Mouse (Mus musculus): ENCODE results near the gene Gm7073. TPM values are rescaled to one million over a fixed set of nuclear protein-coding genes. Genes with fewer than 3 reads are reported as not detected.
A peak's percentile ranks its signal among the peaks of the same experiment; 100 is the strongest.

Gene Gm7073
- not detected for total RNA-seq (2021)
- long read RNA-seq, experiment 1: 0 reads
- long read RNA-seq, experiment 2: 0 reads

DNA sequence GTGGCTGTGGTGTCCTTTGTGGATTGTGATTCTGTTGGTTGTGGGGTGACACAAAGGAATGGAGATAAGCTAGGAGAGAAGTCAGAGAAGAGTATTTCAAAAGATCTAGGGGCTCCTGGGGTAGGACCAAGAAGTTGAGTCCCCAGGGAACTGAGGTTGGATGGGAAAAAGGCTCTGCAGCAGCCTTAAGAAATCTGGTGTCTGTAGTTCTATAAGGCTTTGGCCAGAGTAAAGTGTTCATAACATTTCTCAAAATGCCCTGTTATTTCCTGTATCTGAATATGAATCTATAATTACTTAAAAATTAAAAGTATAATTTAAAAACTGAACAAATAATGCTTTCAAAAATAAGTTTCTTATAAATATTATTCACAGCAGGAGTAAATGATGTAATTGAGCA lies at the start of gene Gm7073:
Gene Gm7073, minus strand, starts transcription at position 101 of the 400 bp plus-strand sequence.
- no peak for DNase-seq (ENCODE audit: low spot score in 2 of 2)

DNA sequence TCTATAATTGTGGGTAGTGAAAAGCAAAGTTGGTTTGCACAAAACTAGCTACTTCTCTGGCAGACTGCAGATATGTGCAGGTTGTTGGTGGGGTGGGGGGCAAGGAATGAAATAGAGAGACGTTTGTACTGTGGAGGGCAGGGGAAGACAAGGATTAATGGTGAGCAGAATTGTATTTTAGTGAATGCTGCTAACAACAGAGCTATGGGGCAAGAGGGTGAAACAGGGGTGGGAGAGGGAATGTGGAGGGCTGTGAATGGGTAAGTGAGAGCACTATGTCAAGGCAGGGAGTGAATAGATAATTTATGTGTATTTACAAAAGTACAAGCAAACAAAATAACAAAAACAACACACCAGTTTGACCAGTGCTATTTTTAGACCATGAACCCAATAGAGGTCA lies 31.5 kb upstream of the Gm7073 start:
- no peak for DNase-seq (ENCODE audit: low spot score in 2 of 2)

DNA sequence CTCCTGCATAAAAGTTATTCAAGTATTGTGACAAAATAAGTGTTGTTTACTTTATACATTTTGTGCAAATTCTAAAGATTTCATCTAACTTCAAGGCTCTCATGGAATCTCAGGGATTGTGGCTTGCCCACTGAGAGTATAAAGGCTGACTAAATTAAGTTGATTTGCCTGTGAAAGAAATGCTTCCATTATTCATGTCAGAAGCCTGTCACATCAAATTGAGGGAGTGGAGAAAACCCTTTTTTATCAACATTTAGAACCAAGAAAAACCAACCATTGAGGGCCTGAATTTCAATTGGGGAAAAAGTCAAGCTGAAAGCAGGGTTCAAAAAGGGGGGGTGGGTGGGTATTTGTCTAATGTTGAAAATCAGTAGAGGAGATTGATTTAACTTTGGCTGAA lies 30.0 kb upstream of the Gm7073 start:
- DNase-seq (ENCODE audit: low spot score in 2 of 2): no peak

DNA sequence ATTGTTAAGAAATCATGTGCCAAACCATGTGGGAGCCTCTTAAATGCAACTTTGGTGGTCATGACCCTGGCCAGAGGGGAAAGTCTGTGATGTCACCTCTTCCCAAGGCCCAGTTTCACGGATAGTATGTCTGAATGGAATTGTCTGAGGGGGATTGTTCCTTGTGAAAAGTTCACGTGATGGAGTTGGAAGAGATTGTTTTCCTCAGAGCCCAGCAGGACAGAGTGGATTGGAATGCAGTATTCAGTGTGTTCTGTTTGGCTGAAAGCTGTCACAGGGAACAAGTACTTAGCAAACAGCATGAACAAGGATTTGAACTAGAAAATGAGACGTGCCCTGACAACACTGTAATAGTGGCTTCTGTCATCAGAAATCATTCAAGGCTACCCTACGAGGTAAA lies 16.2 kb upstream of the Gm7073 start:
- DNase-seq (ENCODE audit: low spot score in 2 of 2): no peak

DNA sequence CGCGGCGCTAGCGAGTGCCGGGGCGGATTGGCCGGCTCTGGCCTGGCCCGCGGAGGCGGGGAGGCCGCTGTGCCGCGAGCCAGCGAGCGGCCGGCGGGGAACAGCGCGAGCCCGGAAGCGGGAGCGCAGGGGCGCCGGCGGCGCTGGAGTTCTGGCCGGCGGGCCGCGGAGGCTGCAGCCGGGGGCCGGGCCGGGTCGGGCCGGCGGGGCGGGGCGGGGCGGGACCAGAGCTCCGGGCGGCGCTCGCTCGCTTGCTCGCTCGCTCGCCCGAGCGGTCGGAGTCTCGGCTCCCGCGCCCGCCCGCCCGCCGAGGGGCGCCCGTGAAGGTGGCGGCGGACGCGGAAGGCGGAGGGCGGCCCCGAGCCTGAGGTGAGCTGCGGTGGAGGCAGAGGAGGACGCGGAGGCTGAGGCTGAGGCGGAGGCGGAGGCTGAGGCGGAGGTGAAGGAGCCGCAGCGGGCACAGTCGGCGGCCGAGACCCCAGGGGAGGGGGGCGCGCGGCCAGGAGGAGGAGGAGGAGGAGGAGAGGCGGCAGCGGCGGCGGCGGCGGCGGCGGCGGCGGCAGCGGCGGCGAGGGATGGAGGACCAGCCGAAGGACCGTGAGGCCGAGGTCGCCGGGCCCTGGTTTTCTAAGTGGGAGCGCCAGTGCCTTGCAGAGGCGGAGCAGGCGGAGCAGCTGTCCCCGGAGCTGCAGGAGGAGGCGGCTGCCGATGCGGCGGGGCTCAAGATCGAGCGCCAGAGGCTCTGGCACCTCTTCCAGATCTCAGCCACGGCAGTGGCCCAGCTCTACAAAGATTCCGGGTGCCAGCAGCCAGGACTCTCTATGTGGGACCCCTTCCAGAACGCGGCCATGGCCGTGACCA lies 8.6 kb upstream of the Gm7073 start:
- peak; percentile 20 to 22 for DNase-seq (ENCODE audit: low spot score in 2 of 2)

DNA sequence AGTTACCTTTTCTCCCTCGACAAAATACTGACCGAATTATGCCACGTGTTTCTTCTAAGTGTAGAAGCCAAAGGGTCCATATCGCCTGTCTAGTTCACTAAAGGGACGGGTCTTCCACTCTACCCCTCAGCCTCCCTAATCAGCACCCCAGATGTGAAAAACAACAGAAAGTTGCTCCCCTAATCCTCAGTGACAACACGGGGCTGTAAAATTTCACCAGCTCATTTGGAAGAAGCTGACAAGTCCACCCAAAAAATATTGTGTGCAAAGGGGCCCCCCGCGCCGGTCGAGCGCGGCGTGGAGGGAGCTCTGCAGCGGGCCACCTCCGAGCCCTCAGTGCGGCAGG lies 8.0 kb upstream of the Gm7073 start:
- no peak for DNase-seq (ENCODE audit: low spot score in 2 of 2)

DNA sequence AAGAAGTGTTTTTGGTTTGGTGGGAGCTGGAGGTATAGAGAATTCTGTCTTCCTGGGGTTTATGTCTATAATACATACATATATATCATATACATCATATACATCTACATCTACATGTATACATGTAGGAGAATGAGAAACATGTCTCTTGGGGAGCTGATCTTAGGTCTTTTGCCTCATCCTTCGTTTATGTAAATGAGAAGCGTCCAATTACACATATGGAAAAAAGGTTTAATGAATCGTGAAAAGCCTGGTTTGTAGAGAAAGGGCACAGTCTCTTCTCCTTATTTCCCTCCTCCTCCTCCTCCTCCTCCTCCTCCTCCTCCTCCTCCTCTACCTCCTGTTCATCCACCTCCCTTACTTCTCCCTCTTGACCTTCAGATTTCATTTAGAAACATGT lies 6.9 kb upstream of the Gm7073 start:
- no peak for DNase-seq (ENCODE audit: low spot score in 2 of 2)

DNA sequence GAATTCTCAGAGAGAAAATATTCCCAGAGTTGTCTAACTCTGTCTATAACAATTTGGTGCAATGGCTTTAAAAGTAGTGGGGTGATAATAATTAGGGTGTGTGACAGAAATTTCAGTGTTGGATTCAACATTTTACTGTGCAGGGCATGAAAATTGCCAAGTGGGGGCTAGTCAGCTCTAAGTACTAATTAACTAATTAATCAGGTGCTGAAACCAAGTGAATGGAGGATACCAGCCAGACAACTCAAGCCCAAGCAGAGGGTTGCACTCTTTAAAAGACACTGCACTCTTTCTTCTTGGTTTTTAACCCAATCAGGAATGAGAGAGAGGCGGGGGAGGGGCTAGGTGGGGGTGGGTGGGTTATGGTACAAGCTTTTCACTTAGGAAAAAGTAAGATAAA lies 6.4 kb upstream of the Gm7073 start:
- DNase-seq (ENCODE audit: low spot score in 2 of 2): no peak

DNA sequence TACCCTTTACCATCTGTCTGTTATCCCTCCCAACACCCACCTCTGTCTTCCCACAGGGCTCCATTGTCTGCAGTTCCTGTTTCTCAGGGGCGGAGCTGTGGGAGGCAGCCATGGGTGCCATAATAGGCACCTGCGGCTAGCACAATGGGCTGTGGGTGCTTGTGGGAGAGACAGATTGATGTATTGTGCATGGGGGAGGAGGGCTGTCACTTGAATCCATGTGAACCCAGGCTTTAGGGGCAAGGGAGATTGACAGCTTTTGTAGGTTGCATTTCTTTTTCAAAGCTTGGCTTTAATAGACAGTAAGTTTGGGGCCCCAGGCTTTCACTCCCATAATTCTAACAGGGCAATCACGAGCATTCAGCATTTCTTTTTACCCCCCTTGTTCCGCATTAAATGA lies 5.0 kb upstream of the Gm7073 start:
- no peak for DNase-seq (ENCODE audit: low spot score in 2 of 2)

DNA sequence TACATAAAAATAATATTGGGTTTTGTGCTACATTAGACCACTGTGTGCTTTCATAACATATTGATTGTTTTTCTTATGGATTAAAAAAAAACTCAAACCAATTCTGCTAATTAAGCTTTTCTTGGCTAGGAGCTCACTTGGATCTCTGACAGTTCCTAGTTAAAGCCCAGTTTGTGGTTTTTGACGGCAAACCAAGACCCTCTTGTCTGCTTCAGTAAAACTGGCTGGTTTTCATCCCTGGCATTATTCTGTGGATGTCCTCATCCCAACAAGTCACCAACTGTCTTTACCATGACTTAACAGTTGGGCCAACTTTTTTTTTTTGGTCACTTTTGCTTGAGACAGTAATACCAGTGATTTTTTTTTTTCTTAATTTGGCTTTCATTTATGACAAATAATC lies 3.9 kb upstream of the Gm7073 start:
- DNase-seq (ENCODE audit: low spot score in 2 of 2): no peak

DNA sequence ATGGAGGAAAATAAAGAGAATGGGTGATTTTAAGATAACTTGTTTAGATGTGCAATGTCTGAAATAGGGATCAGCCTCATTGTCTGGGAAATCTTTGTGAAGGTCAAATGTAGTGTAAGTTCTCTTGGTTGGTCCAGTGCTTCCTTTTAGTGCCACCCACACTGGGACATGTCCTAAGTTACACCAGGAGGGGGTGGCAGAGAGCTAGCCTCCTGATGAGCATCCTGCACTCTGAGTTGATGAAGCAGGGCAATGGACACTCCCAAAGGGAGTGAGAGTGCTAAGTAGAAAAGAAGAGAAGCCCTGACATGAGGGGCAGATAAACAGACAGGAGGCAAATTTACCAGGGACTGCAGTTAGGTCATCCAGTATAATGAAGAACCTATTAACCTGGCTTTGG lies 35.1 kb downstream of the Gm7073 start:
- peak in 1 of 2 experiments; percentile 9 for DNase-seq (ENCODE audit: low spot score in 2 of 2)

DNA sequence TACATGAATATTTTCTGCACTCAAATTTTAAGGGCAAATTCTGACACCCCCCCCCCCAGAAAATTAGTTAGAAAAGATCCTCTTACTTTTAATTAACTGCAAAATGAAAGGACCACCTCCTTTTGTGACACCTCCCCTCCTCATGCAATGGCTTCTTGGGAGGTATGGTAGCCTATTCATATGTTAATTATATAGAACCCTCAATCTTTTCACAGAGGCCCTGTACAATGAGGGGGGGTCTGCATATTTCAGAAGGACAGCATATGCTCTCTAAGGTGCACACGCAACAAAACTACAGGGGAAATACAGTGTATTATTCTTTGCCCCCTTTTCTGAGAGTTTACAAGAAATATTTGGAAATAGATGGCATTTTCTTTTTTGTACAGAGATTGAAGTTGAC lies 41.3 kb downstream of the Gm7073 start:
- DNase-seq (ENCODE audit: low spot score in 2 of 2): no peak

DNA sequence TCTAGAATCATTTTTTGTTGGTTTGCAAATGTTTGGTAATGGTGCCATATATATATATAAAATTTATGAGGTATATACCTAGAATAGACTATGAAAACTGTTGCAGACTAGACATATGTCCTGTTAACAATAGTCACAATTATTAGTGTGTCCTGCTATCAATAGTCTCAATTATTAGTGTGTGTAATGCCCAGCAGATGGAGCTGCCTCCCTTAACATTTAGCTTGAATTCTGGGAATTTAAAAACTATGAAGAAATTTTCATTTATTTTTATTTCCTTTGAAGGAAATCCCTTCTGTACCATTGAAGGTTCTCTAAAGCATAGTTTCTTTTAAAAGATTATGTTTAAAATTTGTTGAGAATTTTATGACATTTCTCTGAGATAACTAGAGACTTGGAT lies 43.7 kb downstream of the Gm7073 start:
- DNase-seq (ENCODE audit: low spot score in 2 of 2): no peak

DNA sequence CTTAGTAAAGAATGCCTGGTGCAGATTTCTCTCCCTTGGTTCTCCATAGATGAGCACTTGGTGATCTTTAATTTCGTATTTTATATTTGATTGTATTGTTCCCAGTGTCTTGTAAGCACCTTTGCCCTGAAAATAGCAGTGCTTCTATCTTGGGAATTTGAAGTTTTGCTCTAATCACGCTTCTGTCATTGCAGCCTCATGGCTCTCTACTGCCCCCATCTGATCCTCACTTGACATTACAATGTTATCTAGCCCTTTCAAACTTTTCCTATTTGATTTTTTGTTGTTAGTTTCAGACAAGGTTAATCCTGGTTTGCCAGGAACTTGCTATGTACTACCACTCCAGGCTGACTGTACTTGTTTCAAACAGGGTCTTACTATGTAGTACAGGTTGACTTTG lies 75.3 kb downstream of the Gm7073 start:
- DNase-seq (ENCODE audit: low spot score in 2 of 2): no peak

DNA sequence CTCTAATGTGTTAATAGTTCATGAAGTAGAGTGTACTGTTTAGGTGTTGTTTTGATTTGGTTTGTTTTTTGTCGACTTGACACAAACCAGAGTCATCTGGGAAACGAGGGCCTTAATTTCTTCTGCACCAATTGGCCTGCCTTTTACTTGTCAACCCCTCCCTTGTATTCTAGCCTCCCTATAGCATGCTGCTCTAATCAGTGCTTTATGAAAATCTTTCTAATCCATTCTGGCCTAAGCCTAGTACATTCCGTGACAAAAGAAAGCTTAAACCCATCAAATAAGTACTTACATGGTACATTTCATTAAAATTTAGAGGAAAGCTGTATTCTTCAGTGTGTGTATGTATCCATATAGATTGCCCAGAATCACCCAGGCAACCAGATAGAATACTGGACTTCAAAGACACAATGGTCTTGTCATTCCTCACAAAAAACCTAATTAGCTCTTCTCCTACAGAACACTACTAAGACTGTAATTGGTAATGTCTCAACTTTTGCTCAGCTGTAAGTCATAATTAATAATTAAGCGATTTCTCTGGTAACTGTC lies 124.4 kb downstream of the Gm7073 start:
- no peak for DNase-seq (ENCODE audit: low spot score in 2 of 2)

DNA sequence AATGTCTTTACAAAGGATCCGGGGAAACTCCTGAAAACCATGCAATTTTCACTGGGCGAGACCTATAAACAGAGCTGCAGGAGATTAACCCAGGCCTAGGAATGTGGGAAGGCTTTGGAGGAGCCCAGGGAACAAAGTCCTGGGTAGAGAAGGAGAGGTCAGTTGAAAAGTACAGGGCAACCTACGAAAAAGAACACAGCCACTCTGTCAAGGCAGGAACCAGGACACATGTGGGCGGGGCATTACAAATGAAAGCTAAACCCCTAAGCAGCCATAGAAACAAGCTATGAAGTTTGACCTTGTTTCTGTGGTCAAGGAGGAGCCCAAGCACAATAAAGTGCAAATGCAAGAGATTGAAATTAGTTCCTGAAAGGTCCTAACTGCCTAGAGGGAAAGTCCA lies 133.4 kb downstream of the Gm7073 start:
- no peak for DNase-seq (ENCODE audit: low spot score in 2 of 2)

DNA sequence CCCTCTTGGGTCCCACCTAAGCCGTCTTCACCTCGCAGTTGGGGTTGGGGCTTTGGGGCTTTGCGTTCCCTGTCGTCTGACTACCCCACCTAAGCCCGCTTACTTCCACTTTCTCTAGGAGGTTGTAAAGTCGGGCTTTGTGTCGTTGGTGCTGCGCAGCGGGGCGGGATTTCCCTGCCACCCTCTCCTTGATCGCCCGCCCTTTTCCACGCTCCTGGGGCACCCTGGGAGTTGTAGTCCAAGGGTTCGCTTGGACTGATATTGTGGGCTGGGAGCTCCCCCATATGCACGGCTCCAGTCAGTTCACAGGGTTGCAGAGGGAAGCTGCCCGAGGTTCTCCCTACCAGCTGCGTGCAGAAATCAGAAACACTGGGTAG lies 134.4 kb downstream of the Gm7073 start:
- DNase-seq (ENCODE audit: low spot score in 2 of 2): peak; percentile 72 to 82

DNA sequence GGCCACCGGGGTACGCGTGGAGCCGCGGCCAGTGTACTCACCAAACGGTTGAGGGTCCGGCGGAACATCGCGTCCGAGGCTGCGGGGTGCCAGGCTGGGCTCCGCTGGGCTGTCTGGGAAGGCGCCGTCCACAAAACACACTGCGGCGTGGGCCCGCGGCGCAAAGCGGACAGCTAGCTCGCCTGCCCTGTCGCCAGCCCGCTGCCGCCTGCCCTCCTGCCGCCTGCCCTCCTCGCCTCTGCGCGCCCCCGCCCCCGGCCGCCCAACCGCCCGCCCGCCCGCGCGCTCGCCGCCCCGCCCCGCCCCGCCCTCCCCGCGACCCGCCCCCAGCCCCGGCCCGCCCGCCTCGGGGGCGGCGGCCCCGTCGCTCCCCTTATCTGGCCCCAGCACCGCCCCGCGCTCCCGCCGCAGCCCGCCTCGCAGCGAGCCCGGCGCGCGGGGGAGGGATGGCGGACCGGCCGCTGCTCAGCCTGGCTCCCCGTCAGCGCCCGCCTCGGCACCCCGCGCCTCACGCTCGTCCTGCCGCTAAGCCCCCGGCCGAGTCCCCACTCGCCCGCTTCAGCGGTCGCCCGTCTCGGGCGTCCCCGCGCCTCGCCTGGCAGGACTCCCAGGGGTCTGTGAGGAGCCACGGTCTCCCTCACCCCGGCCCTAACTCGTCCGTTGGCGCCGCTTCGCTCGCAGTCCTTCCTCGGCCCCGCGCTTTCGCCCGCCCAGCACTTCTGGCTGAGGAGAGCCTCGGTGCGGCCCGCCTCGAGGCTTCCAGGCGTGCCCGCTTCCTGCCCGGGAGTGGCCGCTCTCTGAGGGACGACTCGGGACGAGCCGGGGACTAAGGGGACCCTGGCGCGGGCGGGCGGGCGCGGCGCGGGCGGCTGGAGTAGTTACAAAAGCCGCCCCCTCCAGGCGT lies 135.0 kb downstream of the Gm7073 start:
- DNase-seq (ENCODE audit: low spot score in 2 of 2): peak; percentile 50 to 68

DNA sequence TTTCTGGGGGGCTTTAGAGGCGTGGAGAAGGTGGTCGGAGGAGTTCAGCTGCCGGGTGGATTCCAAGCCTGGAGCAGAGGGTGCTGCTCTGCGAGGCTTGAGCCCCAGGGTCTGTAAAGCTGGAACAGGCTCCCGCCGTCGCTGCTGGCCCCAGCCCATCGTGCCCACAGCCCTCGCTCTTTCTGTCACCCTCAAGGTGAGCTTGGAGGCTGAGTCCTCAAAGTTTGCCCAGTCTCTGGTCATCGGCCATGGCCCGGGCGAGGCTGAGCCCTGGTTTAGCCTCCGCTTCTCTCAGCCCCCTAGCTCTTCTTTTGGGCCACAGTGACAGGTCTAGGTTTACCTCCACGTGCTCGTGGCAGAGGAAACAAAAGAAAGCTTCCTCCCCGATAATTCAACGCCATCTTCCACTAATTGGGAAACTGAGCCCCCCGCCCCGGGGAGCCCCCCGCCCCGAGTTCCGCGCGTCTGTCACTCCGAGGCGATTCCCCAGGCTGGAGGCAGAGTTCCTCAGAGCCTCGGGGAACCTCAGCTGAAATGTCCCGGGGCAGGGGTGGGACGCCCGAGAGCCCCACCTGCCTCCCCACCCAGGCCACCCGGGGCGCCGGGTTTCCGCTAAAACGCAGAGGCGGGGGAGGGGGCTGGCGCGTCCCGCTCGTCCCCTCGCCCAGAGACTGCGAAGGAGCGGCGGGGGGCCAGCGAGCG lies 135.8 kb downstream of the Gm7073 start:
- DNase-seq (ENCODE audit: low spot score in 2 of 2): peak in 1 of 2 experiments; percentile 5

DNA sequence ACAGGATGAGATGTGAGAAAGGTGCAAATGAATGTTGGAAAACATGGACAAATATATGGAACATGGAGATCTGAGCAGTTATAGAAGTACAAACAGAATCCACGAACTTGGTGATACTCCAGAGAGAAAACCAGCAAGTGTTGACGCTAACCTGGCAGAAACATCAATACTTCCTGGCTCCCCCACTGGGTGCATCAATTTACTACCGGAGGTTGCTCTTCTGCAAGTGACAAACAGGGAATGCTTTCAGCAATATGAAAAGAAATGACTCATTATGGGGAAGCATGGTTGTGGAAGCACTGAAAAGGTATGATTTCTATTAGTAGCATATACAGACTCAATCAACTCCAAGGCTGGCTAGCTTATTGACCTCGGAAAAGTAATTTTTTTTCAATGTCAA lies 144.8 kb downstream of the Gm7073 start:
- no peak for DNase-seq (ENCODE audit: low spot score in 2 of 2)

DNA sequence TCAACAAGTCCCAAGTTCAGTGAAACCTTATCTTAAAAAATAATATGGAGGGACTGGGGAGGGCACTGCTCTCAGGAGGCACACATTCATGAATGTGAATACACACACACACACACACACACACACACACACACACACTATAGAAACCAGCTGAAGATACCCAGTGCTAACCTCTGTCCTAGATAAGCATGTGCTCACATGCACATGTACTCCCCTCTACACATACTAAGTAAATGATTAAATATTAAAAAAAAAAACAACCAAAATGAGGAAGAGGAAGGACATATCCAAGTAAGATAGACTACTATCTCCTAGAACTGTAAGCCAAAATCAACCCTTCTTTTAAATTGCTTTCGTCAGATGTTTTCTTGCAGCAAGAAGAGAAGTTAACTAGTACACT lies 152.2 kb downstream of the Gm7073 start:
- DNase-seq (ENCODE audit: low spot score in 2 of 2): no peak
